Mouse (Mus musculus) ES-Bruce4 (cell line): ENCODE data around the gene Gm10160.

Source experiments
- CTCF ChIP-seq: IDR thresholded peaks from one replicate; pipeline ENCODE4 v1.8.1; 2011; ENCODE audit warnings: low read depth, low read length
- EP300 ChIP-seq: IDR thresholded peaks from 2 replicates; pipeline ENCODE4 v1.6.1; 2011; ENCODE audit warnings: low read depth, low read length; ENCODE audit not compliant: insufficient read depth
- POLR2A ChIP-seq: IDR thresholded peaks from one replicate; pipeline ENCODE4 v1.8.1; 2011; ENCODE audit warnings: low read length; ENCODE audit not compliant: insufficient read depth

- no peak for TF ChIP-seq POLR2A
- TF ChIP-seq CTCF: no peak
- TF ChIP-seq EP300: no peak
These were observed 49.3 kb upstream of the Gm10160 start for GRCm38 (mm10) chr7:81904926-81905325.
